Mouse (Mus musculus) left cerebral cortex, adult 11 months (tissue): ENCODE results near the gene Mapk8.
"Not testable (repeated sequence)": the region's sequence is repeated elsewhere in the genome, so short reads cannot be mapped to it uniquely, and the experiment has no call there.

Source experiments
- DNase-seq: peaks from one replicate; pipeline ENCODE4 v3.0.0; 2022; ENCODE audit warnings: low spot score

Gene Mapk8

GRCm38 (mm10) chr14:33447027-33447569, at the start of gene Mapk8:
TSS of gene Mapk8 (minus strand) at chr14:33447158.
- DNase-seq = peak; percentile 95

GRCm38 (mm10) chr14:33495226-33495625, 48.3 kb upstream of the Mapk8 start:
- DNase-seq = no peak

GRCm38 (mm10) chr14:33487805-33488550, 41.0 kb upstream of the Mapk8 start:
- no peak for DNase-seq

GRCm38 (mm10) chr14:33481991-33482390, 35.0 kb upstream of the Mapk8 start:
- DNase-seq = no peak

- no peak for DNase-seq
Measured at GRCm38 (mm10) chr14:33476094-33476760, 29.3 kb upstream of the Mapk8 start.

GRCm38 (mm10) chr14:33474461-33474860, 27.5 kb upstream of the Mapk8 start:
- DNase-seq = peak; percentile 50

- DNase-seq = no peak
Measured at GRCm38 (mm10) chr14:33471331-33471730, 24.4 kb upstream of the Mapk8 start, which contains the start of gene Frmpd2. TSS of gene Frmpd2 (plus strand) at chr14:33471696.

- DNase-seq = no peak
Measured at GRCm38 (mm10) chr14:33467766-33468165, 20.8 kb upstream of the Mapk8 start.

GRCm38 (mm10) chr14:33463658-33464057, 16.7 kb upstream of the Mapk8 start:
- no peak for DNase-seq

- DNase-seq = no peak
Measured at GRCm38 (mm10) chr14:33450331-33450730, 3.4 kb upstream of the Mapk8 start.

- no peak for DNase-seq
Measured at GRCm38 (mm10) chr14:33449296-33449840, 2.4 kb upstream of the Mapk8 start.

- no peak for DNase-seq
Measured at GRCm38 (mm10) chr14:33448276-33448675, 1.3 kb upstream of the Mapk8 start.

GRCm38 (mm10) chr14:33446561-33447023, 366 bp downstream of the Mapk8 start:
- DNase-seq = no peak

- no peak for DNase-seq
Measured at GRCm38 (mm10) chr14:33445962-33446361, 996 bp downstream of the Mapk8 start.

- DNase-seq = no peak
Measured at GRCm38 (mm10) chr14:33443780-33444179, 3.2 kb downstream of the Mapk8 start.

- DNase-seq = not testable (repeated sequence)
Measured at GRCm38 (mm10) chr14:33432485-33432884, 14.5 kb downstream of the Mapk8 start.

GRCm38 (mm10) chr14:33424124-33424523, 22.8 kb downstream of the Mapk8 start:
- no peak for DNase-seq

- no peak for DNase-seq
Measured at GRCm38 (mm10) chr14:33423003-33423402, 24.0 kb downstream of the Mapk8 start.

- no peak for DNase-seq
Measured at GRCm38 (mm10) chr14:33418311-33418909, 28.5 kb downstream of the Mapk8 start.

GRCm38 (mm10) chr14:33415746-33416145, 31.2 kb downstream of the Mapk8 start:
- DNase-seq = no peak

GRCm38 (mm10) chr14:33402331-33402730, 44.6 kb downstream of the Mapk8 start:
- no peak for DNase-seq

- no peak for DNase-seq
Measured at GRCm38 (mm10) chr14:33400019-33400418, 46.9 kb downstream of the Mapk8 start.
